Mouse (Mus musculus) hindbrain, embryonic 10.5 days (tissue): ENCODE results near the gene Fhit. TPM values are rescaled to one million over a fixed set of nuclear protein-coding genes. Genes with fewer than 3 reads are reported as not detected.

Experiments used
- DNase-seq: peaks from one replicate; pipeline ENCODE4 v3.0.0-alpha.2; 2017; ENCODE audit warnings: low spot score
- H3K27ac ChIP-seq: fragments of 300-500 bp; sonication (generic); 2 replicates; pipeline ENCODE4 v1.5.1; 2016; ENCODE audit warnings: mild to moderate bottlenecking, moderate library complexity
- H3K27me3 ChIP-seq: fragments of 300-500 bp; sonication (generic); 2 replicates; pipeline ENCODE4 v1.6.1; 2016; ENCODE audit warnings: mild to moderate bottlenecking; ENCODE audit not compliant: poor library complexity, insufficient read depth, severe bottlenecking
- H3K36me3 ChIP-seq: fragments of 300-500 bp; sonication (generic); 2 replicates; pipeline ENCODE4 v1.6.1; 2016; ENCODE audit warnings: mild to moderate bottlenecking, moderate library complexity
- H3K4me1 ChIP-seq: fragments of 300-500 bp; sonication (generic); replicated peaks from 2 replicates; pipeline ENCODE4 v1.6.1; 2016; ENCODE audit warnings: mild to moderate bottlenecking
- H3K4me3 ChIP-seq: fragments of 300-500 bp; sonication (generic); 2 replicates; pipeline ENCODE4 v1.5.1; 2016; ENCODE audit warnings: mild to moderate bottlenecking, moderate library complexity
- H3K9me3 ChIP-seq: fragments of 300-500 bp; sonication (generic); 2 replicates; pipeline ENCODE4 v1.6.1; 2016; ENCODE audit warnings: mild to moderate bottlenecking, moderate library complexity
- WGBS: fragments of 180-500 bp; shearing (Covaris S2); methylation state at CpG from one replicate; pipeline ENCODE4 v1.1.7; 2016; 5-methylcytosine and 5-hydroxymethylcytosine counted together
- polyA plus RNA-seq: library from polyadenylated mRNA; unstranded; fragments of >200 nt; fragmentation: Nextera tagmentation; extraction: Ambion mirVana; gene quantifications from 2 replicates; pipeline ENCODE4 v1.2.1, GENCODE M21; 2016

Fhit gene
- polyA plus RNA-seq, 1 experiment from 2014 or later, result 4.4 TPM

DNA sequence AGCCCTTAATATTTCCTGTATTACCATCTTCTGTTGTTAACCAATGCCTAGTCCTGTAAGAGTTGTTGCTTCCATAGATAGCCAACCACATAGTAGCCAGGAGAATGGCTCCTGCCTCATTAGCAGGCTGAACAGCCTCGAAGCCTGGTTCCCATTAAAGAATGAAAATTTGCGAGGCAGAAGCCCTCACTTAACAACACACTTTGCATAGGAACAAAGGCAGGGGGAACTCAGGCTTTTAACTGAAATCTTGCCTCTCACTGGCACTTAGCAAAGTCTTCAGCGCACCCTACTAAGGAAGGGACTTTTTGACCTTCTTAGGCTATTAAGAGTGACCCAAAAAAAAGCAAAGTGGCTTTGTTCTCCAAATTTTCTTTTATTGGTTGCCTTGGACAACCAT, 1529.3 kb downstream of the Fhit start:
- WGBS, result 15% methylated on average over 3 of the region's 3 CpGs
- Histone ChIP-seq H3K4me1 (peaks cover 33% of the 10 kb centered on the region), H3K27ac (0 out of 2 replicates have a peak overlapping the region, but pooled peaks have one; percentile 35), H3K9me3 (no peaks in the 10 kb centered on the region), H3K4me3 (no peak overlapping the region), H3K36me3 (no peaks in the 10 kb centered on the region), H3K27me3 (peaks cover 8% of the 10 kb centered on the region; the same call in 1 of the 2 replicates)
- no peak for DNase-seq

DNA sequence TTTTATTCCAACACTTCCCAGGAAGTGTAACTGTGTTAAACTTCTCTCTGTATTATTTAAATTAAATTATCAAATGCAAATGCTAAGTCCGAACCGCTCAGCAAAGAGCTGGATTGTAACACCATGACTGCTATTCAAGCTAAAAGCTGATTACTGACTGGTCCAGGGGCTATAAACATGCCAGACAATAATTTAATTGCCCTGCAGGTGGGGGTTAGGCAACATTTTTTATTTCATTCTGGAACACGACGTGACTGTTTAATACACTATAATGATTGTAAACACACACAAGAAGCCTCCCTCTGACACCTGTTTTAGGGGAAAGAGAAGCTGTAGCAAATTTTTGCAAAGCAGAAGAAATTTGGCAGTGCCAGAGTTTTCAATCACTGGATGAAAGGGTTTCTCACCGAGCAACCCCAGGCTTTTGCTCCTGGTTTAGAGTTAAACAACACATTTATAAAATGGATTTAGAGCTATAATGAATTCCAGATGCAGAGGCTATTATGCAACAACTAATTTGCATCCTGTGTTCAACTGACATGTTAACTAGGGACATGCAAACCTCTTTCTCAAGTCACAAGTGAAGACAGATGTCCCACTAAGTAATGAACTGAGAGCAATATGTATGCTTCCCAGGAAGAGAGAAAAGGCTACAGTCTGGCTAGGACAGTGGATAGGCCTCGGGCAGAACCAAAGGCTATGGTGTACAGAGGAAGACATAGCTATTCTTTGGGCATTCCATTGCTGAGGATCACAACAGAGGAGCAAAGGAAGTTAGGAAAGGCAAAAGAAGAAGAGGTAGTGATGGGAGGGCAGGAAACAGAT, 1538.4 kb downstream of the Fhit start:
- Histone ChIP-seq H3K36me3 (no peaks in the 10 kb centered on the region), H3K4me1 (peaks cover 31% of the 10 kb centered on the region), H3K27ac (no peak overlapping the region), H3K27me3 (no peaks in the 10 kb centered on the region), H3K9me3 (no peaks in the 10 kb centered on the region), H3K4me3 (no peak overlapping the region)
- 72% methylated on average over 6 of the region's 6 CpGs for WGBS
- DNase-seq, result no peak

DNA sequence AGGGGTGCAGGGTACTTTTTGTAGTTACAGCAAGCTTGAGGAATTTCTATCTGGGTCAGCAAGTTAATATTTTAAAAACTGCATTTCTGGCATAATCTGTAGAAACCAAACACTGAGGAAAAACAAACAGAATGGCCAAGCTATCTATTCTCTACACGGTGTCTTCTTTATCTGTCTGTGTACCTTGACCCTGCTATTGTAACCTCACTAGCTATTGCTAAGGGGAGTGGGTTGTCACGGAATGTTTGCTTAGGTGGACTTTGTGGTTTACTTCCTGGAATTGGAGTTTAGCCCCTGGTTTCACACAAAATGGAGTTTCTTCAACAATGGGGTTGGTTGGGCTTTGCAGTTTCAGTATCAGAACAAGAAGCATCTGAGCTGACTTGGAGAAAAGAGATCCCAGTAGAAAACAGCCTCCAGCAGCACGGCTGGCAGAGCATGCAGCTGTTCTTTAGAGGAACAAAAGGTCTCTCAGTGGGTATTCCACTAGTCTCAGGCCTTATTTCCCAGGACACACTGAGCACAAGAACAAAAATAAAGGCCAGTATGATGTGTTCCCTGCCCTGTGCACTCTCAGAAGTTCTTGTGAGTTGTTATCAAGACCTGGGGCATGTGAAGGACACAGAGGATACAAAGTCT, 1540.8 kb downstream of the Fhit start:
- 8% methylated on average over 3 of the region's 3 CpGs for WGBS
- Histone ChIP-seq H3K4me3 (no peak overlapping the region), H3K36me3 (no peaks in the 10 kb centered on the region), H3K9me3 (no peaks in the 10 kb centered on the region), H3K27me3 (no peaks in the 10 kb centered on the region), H3K27ac (peak overlapping the region; percentile 74), H3K4me1 (peaks cover 33% of the 10 kb centered on the region)
- peak; percentile 29 for DNase-seq

DNA sequence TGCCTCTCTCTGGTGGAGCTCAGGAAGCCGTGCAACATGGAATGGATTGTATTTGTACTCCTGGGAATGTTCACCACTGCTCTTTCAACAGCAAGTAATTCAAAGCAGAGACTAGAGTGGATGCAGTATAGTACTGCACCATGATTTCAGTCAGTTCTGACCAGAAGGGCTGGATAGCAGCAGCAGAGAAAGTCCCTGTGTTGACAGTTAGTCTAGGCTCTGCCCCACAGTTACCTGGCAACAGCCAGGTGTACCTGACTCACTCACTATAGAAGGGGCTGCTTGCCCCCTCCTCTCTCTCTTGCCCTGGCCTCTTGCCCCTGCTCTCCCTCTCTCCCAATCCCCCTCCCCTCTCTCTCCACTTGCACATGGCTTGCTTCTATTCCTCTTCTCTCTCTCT, 1542.0 kb downstream of the Fhit start:
- no peak for DNase-seq
- 47% methylated on average over 1 of the region's 1 CpGs for WGBS
- no peak overlapping the region for H3K4me3 ChIP-seq
- H3K4me1 ChIP-seq, result peaks cover 33% of the 10 kb centered on the region
- H3K27me3 ChIP-seq, result no peaks in the 10 kb centered on the region
- H3K27ac ChIP-seq, result peak overlapping the region; percentile 74
- H3K9me3 ChIP-seq, result no peaks in the 10 kb centered on the region
- H3K36me3 ChIP-seq, result no peaks in the 10 kb centered on the region

DNA sequence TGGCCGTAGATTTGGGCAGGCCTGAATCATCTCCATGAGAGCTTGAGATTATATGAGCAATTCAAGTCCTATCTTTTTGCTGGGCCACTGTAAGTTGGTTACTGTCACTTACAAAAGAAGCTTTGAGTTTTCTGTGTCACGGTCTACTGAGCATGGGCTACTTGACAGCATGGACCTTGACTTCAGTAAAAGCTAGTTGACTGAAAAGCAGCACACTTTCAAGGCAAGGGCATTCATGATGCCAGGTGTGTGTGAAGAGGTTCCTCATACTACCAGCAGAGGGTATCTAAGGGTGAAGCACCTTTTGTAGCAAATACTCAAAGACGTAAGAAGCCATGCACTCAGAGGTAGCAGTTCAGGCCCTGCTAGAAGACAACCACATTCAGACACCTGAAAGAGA, 1548.7 kb downstream of the Fhit start:
- no peak overlapping the region for H3K4me3 ChIP-seq
- 88% methylated on average over 3 of the region's 3 CpGs for WGBS
- no peaks in the 10 kb centered on the region for H3K9me3 ChIP-seq
- H3K27ac ChIP-seq, result no peak overlapping the region
- H3K4me1 ChIP-seq, result 0 out of 2 replicates have a peak, but pooled peaks cover 3% of the 10 kb centered on the region
- no peaks in the 10 kb centered on the region for H3K36me3 ChIP-seq
- no peaks in the 10 kb centered on the region for H3K27me3 ChIP-seq
- no peak for DNase-seq

DNA sequence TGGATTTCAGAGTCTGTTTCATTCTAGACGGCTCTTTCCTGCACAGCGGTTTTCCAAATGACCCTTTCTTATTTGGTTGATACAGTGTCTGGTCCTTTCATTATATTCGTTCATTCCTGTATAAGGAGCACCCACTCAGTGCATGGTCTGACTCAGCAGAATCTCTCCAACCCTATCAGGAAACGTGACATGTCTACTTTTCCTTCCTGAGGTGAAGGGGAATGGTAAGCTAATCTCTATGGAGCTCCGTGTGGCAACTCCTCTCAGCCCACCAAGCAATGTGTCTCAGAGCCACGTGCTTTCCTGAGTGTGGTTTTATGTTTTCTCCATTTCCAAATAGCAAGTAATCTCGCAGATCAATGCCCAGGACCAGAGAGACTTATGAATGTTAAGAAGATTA, 1552.7 kb downstream of the Fhit start:
- H3K4me3 ChIP-seq, result no peak overlapping the region
- H3K27me3 ChIP-seq, result no peaks in the 10 kb centered on the region
- no peak overlapping the region for H3K27ac ChIP-seq
- 85% methylated on average over 7 of the region's 7 CpGs for WGBS
- H3K9me3 ChIP-seq, result no peaks in the 10 kb centered on the region
- no peak for DNase-seq
- no peaks in the 10 kb centered on the region for H3K36me3 ChIP-seq
- H3K4me1 ChIP-seq, result no peaks in the 10 kb centered on the region

DNA sequence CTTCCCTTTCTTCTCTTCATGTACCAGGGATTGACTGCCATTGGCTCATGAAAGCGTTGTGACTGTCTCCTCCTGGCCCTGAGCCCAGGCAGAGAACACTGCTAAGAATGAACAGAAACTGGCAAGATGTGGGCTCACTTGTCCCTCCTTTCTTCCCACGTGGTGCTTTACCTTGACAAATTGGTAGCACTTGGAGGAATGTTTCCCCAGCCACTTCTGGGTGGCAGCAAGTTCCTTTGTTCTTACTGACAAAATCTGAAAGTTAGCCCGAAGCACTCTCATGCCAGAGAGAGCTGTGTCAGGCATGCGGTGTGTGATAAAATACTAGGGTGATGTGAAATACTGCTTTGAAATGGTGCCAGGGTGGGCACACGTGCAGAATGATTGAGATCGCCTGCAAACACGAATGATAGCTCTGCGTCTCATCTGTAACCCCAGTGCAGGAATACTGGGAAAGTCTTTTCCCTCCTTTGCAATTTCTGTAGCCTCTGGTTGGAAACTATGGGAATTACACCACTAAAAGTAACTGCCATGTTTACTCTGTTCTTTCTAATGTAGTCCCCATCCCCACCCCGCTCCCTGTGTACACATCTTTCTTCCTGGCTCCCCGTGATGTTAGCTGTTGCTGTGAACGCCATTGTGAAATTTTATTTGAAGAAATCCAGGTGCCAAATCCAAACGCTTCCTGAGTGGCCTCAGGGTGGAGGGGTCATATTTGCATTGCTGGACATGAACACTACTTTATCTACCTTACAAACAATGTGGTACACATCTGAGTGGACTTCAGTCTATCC, 1555.1 kb downstream of the Fhit start:
- H3K4me3 ChIP-seq, result no peak overlapping the region
- WGBS, result 83% methylated on average over 12 of the region's 12 CpGs

DNA sequence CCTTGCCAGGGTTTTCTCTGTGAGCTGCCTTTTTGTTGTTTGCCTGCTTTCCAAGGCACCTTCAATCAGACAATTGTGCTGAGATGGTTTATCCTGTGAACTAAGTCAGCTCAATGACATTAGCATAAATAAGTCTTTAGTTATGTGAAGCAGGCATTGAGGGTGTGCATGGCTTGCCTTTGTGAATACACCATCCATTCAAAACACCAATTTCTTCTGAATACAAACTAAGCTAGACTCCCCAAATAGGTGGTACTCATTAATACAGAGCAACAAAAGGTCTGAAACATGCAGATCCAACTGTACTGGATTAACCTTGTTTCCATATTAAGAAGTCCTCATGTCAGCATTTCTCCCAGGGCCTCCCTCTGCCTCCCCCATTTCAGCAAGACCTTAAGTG, 1561.6 kb downstream of the Fhit start:
- no peak for DNase-seq
- no peaks in the 10 kb centered on the region for H3K9me3 ChIP-seq

More for the DNA sequence above, 1555.1 kb downstream of the Fhit start:
- no peaks in the 10 kb centered on the region for H3K36me3 ChIP-seq
- no peak overlapping the region for H3K27ac ChIP-seq
- H3K9me3 ChIP-seq, result no peaks in the 10 kb centered on the region
- no peak for DNase-seq
- H3K27me3 ChIP-seq, result no peaks in the 10 kb centered on the region
- H3K4me1 ChIP-seq, result no peaks in the 10 kb centered on the region

DNA sequence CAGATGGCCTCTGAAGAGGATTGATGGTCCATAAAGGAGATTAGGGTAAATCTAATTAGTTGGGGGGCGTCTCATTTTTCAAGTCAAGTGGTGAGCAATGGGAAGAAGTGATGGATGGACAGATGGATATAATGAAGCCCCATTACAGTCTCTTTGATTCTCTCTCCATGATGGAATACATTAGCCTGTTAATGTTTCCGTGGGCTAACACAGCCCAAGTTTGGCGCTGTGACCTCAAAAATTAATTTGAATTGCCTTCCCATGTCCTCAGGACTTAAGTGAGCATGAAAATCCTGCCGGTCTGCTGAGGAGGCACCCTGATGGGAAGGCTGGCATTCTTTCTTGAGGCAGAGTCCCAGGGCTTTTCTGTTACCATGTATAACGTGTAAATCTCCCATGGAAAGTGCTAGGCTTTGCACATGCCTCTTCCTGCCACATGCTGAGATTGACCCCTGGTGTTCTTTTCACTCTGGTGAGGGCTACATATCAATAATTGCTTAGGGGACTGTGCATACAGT, 1564.3 kb downstream of the Fhit start:
- H3K9me3 ChIP-seq, result no peaks in the 10 kb centered on the region
- H3K4me3 ChIP-seq, result no peak overlapping the region
- H3K36me3 ChIP-seq, result no peaks in the 10 kb centered on the region
- H3K4me1 ChIP-seq, result peaks cover 13% of the 10 kb centered on the region
- H3K27ac ChIP-seq, result 0 out of 2 replicates have a peak overlapping the region, but pooled peaks have one; percentile 16
- peak; percentile 23 for DNase-seq
- 27% methylated on average over 5 of the region's 5 CpGs for WGBS
- H3K27me3 ChIP-seq, result no peaks in the 10 kb centered on the region

More for the DNA sequence above, 1561.6 kb downstream of the Fhit start:
- no peak overlapping the region for H3K4me3 ChIP-seq
- H3K4me1 ChIP-seq, result peaks cover 13% of the 10 kb centered on the region
- no peak overlapping the region for H3K27ac ChIP-seq
- H3K36me3 ChIP-seq, result no peaks in the 10 kb centered on the region
- no peaks in the 10 kb centered on the region for H3K27me3 ChIP-seq

DNA sequence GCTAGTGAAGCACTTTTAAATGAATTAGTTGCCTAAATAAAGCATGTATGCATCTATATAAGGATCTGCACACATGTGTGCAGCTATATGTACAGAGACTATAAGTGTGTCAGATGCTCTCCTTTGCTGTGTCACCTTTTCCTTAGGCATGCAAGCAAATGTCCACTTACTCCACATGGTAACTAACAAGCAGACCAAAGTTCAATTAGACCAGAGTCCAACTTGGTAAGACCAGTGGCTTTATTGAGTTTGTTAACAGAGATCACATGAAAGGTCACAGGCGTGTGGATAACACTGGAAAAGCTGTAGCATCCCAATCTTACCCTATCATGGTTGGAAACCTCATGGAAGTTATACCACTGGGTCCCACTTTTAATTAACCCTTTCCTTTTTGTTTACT, 1572.7 kb downstream of the Fhit start:
- Histone ChIP-seq H3K4me3 (no peak overlapping the region), H3K4me1 (no peaks in the 10 kb centered on the region), H3K36me3 (no peaks in the 10 kb centered on the region), H3K27me3 (no peaks in the 10 kb centered on the region; the same call in 1 of the 2 replicates), H3K27ac (no peak overlapping the region), H3K9me3 (no peaks in the 10 kb centered on the region)
- no peak for DNase-seq
- 78% methylated on average over 1 of the region's 1 CpGs for WGBS

DNA sequence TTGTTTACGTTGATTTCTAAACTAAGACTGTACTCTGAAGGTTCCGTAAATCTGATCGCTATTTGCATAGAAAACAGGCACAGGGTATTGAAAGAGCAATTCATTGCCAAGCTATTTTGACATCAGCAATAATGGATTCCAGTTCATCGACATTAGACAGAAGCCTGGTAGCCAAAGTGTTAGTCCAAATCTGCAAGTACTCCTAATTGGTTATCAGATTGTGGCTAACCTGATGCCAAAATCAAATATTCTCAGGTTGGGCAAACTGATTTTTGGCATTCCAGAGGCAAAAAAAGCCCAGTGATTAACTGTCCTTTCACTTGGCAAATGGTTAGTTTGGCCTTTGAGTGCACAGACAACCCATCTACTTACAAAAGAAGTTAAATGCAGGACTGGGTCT, 1573.9 kb downstream of the Fhit start:
- peaks cover 6% of the 10 kb centered on the region; the same call in 1 of the 2 replicates for H3K27me3 ChIP-seq
- no peak overlapping the region for H3K4me3 ChIP-seq
- WGBS, result 94% methylated on average over 4 of the region's 4 CpGs
- no peak for DNase-seq
- H3K27ac ChIP-seq, result no peak overlapping the region
- H3K9me3 ChIP-seq, result no peaks in the 10 kb centered on the region
- H3K36me3 ChIP-seq, result no peaks in the 10 kb centered on the region
- H3K4me1 ChIP-seq, result no peaks in the 10 kb centered on the region

DNA sequence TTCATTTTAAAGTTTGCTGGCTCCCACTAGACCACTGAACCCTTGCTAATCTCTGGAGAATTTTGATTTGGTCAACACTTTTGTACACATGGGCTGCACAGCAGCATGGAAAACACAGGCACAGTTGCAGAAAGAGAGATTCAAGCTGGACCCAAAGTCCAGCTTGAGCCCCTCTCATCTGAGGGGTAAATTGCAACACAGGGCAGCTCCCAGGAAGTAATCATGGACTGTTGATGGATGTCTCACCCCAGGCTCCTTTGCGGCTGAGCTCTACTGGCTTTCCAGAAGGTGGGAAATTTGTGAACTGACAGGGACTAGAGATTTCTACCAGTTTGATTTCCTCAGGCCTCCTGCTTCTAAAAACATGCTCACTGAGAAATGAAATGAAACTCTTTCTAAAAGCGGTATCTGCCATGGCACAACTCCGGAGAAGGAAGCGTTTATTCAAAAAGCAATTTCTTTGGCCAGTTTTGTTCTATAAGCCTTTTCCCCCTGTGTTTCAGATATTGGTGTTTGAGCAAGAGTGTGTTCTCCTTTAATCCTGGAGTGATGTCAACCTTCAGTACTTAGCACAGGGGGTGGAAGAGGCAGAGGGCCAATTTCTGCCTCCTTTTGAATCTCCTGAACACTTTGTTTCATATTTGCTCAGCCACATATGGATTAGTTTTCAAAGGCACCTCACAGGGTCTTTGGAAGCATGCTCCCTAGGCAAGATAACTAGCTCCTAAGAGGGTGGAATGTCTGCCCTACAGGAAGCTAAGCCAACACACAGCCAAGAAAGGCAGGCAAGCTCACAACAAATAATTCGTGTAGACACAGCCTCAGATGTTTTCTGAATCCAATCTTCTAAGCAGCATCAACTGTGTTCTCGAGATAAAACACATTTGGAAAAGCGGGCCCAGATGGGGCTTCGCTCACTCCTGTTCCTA, 1578.3 kb downstream of the Fhit start:
- Histone ChIP-seq H3K4me3 (no peak overlapping the region), H3K27me3 (peaks cover 6% of the 10 kb centered on the region; the same call in 1 of the 2 replicates), H3K27ac (no peak overlapping the region), H3K9me3 (no peaks in the 10 kb centered on the region), H3K4me1 (no peaks in the 10 kb centered on the region), H3K36me3 (no peaks in the 10 kb centered on the region)
- WGBS, result 84% methylated on average over 8 of the region's 8 CpGs
- no peak for DNase-seq
